Mouse (Mus musculus): ENCODE data around the gene Trip11.

DNA sequence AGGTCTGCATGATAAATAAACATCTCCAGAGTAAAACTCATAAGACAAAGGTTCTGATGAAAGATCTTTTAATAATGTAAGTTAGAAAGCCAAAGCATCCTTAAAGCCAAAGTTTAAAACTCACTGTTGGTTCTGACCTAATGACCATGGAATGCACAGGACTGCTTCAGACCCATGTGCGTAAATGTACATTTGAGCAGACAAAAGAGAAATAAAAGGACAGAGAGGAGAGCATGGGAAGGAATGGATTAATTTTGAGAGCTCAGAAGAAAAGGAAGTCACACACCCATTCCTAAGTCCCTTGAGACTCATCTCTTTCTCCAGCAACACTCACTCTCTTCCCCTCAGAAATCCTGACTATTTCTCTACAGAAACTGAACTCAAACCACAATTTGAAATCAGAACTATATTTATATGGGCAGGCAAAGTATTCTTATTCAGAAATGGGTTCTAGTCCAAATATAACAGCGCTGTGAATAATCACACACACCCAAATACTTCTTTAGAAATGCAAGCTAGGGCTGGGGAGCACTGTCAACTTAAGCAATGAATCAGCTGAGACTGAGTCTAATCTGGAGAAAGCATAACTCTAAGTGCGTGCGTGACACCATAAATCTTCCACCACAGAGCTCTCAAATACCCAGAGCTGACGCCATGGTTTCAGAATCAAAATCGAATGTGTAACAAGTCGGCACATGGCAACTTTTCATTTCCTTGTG, 61.1 kb downstream of the Trip11 start:
- no peak for TF ChIP-seq GATA1 (IDR thresholded peaks at IDR 0.05; ENCODE audit: borderline replicate concordance, low read length)
- TF ChIP-seq FLI1 (IDR thresholded peaks at IDR 0.05; ENCODE audit: low read length): no peak

All from megakaryocyte, embryonic 14.5 days (primary cell).